ENCODE assay signal across 17 mouse cellular contexts in genomic region chr2:92359301-92359700, GRCm38 (mm10). TPM values are rescaled to one million over a fixed set of nuclear protein-coding genes. Genes with fewer than 3 reads are reported as not detected.
DNase-seq lines count a peak whose midpoint lies in the region; ATAC-seq and TF ChIP-seq lines count a peak whose summit lies in the region.
"Had no signal": no experiment of that assay in that cellular context is flagged by ENCODE, and none has a peak within 500 bp of the region (broad histone marks: within the 10 kb centered on the region; RNA-seq: fewer than 3 reads in every experiment).

No protein-coding gene starts in this region.

- H3K27me3 ChIP-seq in heart, embryonic 16.5 days (ENCODE audit: control insufficient read depth, insufficient read depth, low read length) = no peaks in the 10 kb centered on the region
- H3K27me3 ChIP-seq in liver, postnatal 0 days (ENCODE audit: insufficient read depth, low read length) = no peaks in the 10 kb centered on the region
- H3K27me3 ChIP-seq: midbrain, embryonic 12.5 days; neural tube, embryonic 13.5 days had no signal

- H3K4me1 ChIP-seq in heart, embryonic 16.5 days (ENCODE audit: control insufficient read depth, insufficient read depth, low read length) = peaks cover 3% of the 10 kb centered on the region; the same call in 1 of the 2 replicates
- no peaks in the 10 kb centered on the region for H3K4me1 ChIP-seq in liver, postnatal 0 days (ENCODE audit: insufficient read depth)
- H3K4me1 ChIP-seq: midbrain, embryonic 12.5 days had no signal

- H3K4me2 ChIP-seq in heart, embryonic 16.5 days (ENCODE audit: low read depth, low read length) = no peak overlapping the region
- no peak overlapping the region for H3K4me2 ChIP-seq in liver, postnatal 0 days (ENCODE audit: low read depth, low read length)
- H3K4me2 ChIP-seq: liver, embryonic 11.5 days; midbrain, embryonic 12.5 days; neural tube, embryonic 13.5 days had no signal

- no peak overlapping the region for H3K4me3 ChIP-seq in heart, embryonic 16.5 days (ENCODE audit: low read length)
- H3K4me3 ChIP-seq in liver, postnatal 0 days (ENCODE audit: low read depth, low read length) = no peak overlapping the region
- H3K4me3 ChIP-seq: left cerebral cortex, adult 2 months; limb, embryonic 10.5 days; midbrain, embryonic 12.5 days; neural tube, embryonic 13.5 days had no signal

- H3K27ac ChIP-seq in heart, embryonic 16.5 days (ENCODE audit: low read length) = peak overlapping the region; percentile 11; the same call in 1 of the 2 replicates
- no peak overlapping the region for H3K27ac ChIP-seq in liver, postnatal 0 days (ENCODE audit: low read depth)
- H3K27ac ChIP-seq: left cerebral cortex, adult 2 months; limb, embryonic 10.5 days; macrophage; midbrain, embryonic 12.5 days had no signal

- DNase-seq in adrenal gland, postnatal 14 days = peak; percentile 52
- DNase-seq in adrenal gland, adult 2 months = no peak
- DNase-seq in heart, adult 9 months (ENCODE audit: low spot score in 2 of 2) = no peak
- peak; percentile 84 for DNase-seq in kidney, adult 9 months
- no peak for DNase-seq in kidney, postnatal 4 days
- DNase-seq in lung, postnatal 36 days = peak; percentile 81
- no peak for DNase-seq in liver, postnatal 0 days
- DNase-seq: heart, postnatal 4 days had no signal

- peaks cover 20% of the 10 kb centered on the region; the same call in 1 of the 2 replicates for H3K36me3 ChIP-seq in heart, embryonic 16.5 days (ENCODE audit: control insufficient read depth, insufficient read depth)
- H3K36me3 ChIP-seq in liver, postnatal 0 days (replicated peaks; ENCODE audit: insufficient read depth, low read length) = peaks cover 38% of the 10 kb centered on the region

- TF ChIP-seq EP300 in liver, postnatal 0 days (IDR thresholded peaks at IDR 0.05; ENCODE audit: low read depth) = no peak

- no peaks in the 10 kb centered on the region for H3K9me3 ChIP-seq in heart, embryonic 16.5 days (replicated peaks; ENCODE audit: control insufficient read depth, low read length)
- H3K9me3 ChIP-seq in liver, postnatal 0 days (ENCODE audit: low read length) = no peaks in the 10 kb centered on the region
- H3K9me3 ChIP-seq: limb, embryonic 10.5 days; midbrain, embryonic 12.5 days; neural tube, embryonic 13.5 days had no signal

- no peak for TF ChIP-seq CTCF in liver, postnatal 0 days (IDR thresholded peaks at IDR 0.05; ENCODE audit: low read depth)

- 44% methylated on average over 2 of the region's 2 CpGs for WGBS in heart, embryonic 16.5 days
- WGBS in liver, postnatal 0 days (ENCODE audit: insufficient replicate concordance) = 84% methylated on average over 2 of the region's 2 CpGs

- no peak; the same call in 1 of the 2 replicates for ATAC-seq in heart, embryonic 16.5 days (replicated peaks; ENCODE audit: extremely low read depth, insufficient read depth, low FRiP score)
- no peak for ATAC-seq in liver, postnatal 0 days

- H3K9ac ChIP-seq in heart, embryonic 16.5 days (ENCODE audit: low read length) = no peak overlapping the region
- no peak overlapping the region for H3K9ac ChIP-seq in liver, postnatal 0 days (replicated peaks)
- H3K9ac ChIP-seq: midbrain, embryonic 12.5 days; neural tube, embryonic 13.5 days had no signal

RNA-seq across cellular contexts. Expression of gene Pex16, which starts 15.2 kb away (rescaled TPM):
- total RNA-seq in adrenal gland, postnatal 14 days (2021) = 117 and 129 TPM in 2 replicates
- total RNA-seq in adrenal gland, adult 2 months (2021) = 100 to 1,000 TPM; 102 to 212 TPM
- 199 and 254 TPM in 2 replicates for polyA plus RNA-seq in adrenal gland, adult 2 months (2012; rRNA removed)
- polyA plus RNA-seq in heart, embryonic 16.5 days (2015; fragmentation: Nextera tagmentation; extraction: Ambion mirVana) = 20.1 and 20.7 TPM in 2 replicates
- 90.6 and 95.6 TPM in 2 replicates for polyA plus RNA-seq in liver, postnatal 0 days (2015; fragmentation: Nextera tagmentation; extraction: Ambion mirVana)

RNA-seq across cellular contexts. Expression of gene Large2, which starts 15.4 kb away (rescaled TPM):
- total RNA-seq in adrenal gland, postnatal 14 days (2021) = 1.6 and 2.7 TPM in 2 replicates
- total RNA-seq in adrenal gland, adult 2 months (2021) = 1 to 10 TPM in 1 of 2 experiments, under 1 TPM in 1; 0.45 to 1.4 TPM
- 1.3 and 2.2 TPM in 2 replicates for polyA plus RNA-seq in adrenal gland, adult 2 months (2012; rRNA removed)
- 1.7 and 2.0 TPM in 2 replicates for polyA plus RNA-seq in heart, embryonic 16.5 days (2015; fragmentation: Nextera tagmentation; extraction: Ambion mirVana)
- polyA plus RNA-seq in liver, postnatal 0 days (2015; fragmentation: Nextera tagmentation; extraction: Ambion mirVana) = 2.7 and 3.5 TPM in 2 replicates
- total RNA-seq: MEL had no signal
- polyA plus RNA-seq: macrophage had no signal

RNA-seq across cellular contexts. Expression of gene 1700029I15Rik, which starts 23.0 kb away (rescaled TPM):
- total RNA-seq in adrenal gland, postnatal 14 days (2021) = 9.6 and 9.7 TPM in 2 replicates
- 10 to 100 TPM in 1 of 2 experiments, 1 to 10 TPM in 1; 4.9 to 14.6 TPM for total RNA-seq in adrenal gland, adult 2 months (2021)
- polyA plus RNA-seq in adrenal gland, adult 2 months (2012; rRNA removed) = 10.5 and 15.0 TPM in 2 replicates
- polyA plus RNA-seq in heart, embryonic 16.5 days (2015; fragmentation: Nextera tagmentation; extraction: Ambion mirVana) = 1.8 and 2.6 TPM in 2 replicates
- 1.9 and 2.1 TPM in 2 replicates for polyA plus RNA-seq in liver, postnatal 0 days (2015; fragmentation: Nextera tagmentation; extraction: Ambion mirVana)

RNA-seq across cellular contexts. Expression of gene Mapk8ip1, which starts 41.8 kb away (rescaled TPM):
- 21.2 and 22.8 TPM in 2 replicates for total RNA-seq in adrenal gland, postnatal 14 days (2021)
- total RNA-seq in adrenal gland, adult 2 months (2021) = 10 to 100 TPM; 30.2 to 34.9 TPM
- 60.9 and 67.1 TPM in 2 replicates for polyA plus RNA-seq in adrenal gland, adult 2 months (2012; rRNA removed)
- 5.7 TPM in 2 replicates for polyA plus RNA-seq in heart, embryonic 16.5 days (2015; fragmentation: Nextera tagmentation; extraction: Ambion mirVana)
- 2.6 and 2.8 TPM in 2 replicates for polyA plus RNA-seq in liver, postnatal 0 days (2015; fragmentation: Nextera tagmentation; extraction: Ambion mirVana)
- total RNA-seq: granulocyte monocyte progenitor cell, adult 5-6 weeks had no signal

Comparison
In these comparisons a context has a peak if more than half of its experiments do, and no peak if none do; other contexts are left out.
1. DNase-seq: peak in adrenal gland, postnatal 14 days (single experiment), kidney, adult 9 months (single experiment) and lung, postnatal 36 days (single experiment); none in adrenal gland, adult 2 months (single experiment), heart, adult 9 months (0 of 2), kidney, postnatal 4 days (0 of 2) and liver, postnatal 0 days (single experiment).